Mouse (Mus musculus) ovary, postnatal 10 days (tissue): ENCODE data around the gene Rbpj.

Experiments
- DNase-seq: peaks from one replicate; pipeline ENCODE4 v3.0.0; 2022; ENCODE audit warnings: low spot score

Gene Rbpj

DNA sequence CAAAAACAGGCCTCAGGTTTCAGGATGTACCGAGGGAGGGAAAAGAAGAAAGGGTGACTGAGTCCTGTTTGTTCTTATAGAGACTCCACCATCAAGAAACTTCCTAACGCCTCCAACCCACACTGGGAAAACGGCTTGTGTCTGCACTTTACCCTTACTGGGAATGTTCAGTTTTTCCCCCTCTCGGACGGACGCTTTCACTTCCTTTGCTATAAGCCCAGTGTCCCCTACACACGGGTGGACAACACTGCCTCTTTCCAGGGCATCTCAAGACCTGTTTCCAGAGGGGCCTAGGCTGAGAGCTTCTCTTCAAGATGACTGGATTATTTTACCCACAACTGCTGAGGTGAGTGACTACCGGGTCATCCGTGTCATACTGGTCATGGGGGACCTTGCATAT lies at the start of gene Rbpj:
TSS of gene Rbpj (plus strand) at position 270 of the 400 bp plus-strand sequence.
- no peak for DNase-seq

DNA sequence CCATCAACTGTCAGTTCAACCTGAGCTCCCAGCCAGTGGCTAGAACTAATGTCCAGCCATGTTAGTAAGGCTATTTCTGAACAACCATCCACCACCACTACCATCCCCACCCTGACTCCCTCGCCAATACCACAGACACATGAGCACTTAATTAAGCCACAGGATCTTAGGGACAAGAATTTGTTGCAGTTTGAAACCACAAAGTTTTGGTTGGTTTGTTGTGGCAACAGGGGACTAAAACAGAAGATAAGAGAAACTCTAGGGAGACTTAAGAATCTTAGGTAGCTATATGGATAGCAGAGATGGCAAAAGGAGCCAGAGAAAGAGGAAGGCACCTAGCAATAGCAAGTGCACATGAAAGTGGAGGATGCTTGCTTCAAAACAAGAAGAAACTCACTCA lies 45.2 kb upstream of the Rbpj start:
- no peak for DNase-seq

DNA sequence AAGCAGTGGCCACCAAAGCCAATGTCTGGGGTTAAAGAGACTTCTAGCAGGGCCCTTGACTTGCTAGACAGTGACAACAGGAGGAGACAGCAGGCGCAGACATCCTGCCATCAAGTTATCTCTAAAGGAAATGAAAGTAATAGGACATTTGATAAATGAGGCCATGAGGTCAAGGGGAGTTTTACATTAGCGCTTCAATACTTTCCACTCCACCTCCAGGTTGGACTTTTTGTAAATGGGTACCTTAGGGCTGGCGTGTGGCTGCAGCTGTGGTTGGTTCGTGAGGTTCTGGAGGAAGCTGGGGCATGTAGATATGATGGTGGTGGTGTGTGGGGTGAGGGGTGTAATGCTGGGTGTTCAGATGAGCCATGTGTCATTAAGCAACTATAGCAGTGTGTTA lies 44.7 kb upstream of the Rbpj start:
- DNase-seq = no peak

- DNase-seq = no peak
These were observed 38.5 kb upstream of the Rbpj start for GRCm38 (mm10) chr5:53427411-53427810.

DNA sequence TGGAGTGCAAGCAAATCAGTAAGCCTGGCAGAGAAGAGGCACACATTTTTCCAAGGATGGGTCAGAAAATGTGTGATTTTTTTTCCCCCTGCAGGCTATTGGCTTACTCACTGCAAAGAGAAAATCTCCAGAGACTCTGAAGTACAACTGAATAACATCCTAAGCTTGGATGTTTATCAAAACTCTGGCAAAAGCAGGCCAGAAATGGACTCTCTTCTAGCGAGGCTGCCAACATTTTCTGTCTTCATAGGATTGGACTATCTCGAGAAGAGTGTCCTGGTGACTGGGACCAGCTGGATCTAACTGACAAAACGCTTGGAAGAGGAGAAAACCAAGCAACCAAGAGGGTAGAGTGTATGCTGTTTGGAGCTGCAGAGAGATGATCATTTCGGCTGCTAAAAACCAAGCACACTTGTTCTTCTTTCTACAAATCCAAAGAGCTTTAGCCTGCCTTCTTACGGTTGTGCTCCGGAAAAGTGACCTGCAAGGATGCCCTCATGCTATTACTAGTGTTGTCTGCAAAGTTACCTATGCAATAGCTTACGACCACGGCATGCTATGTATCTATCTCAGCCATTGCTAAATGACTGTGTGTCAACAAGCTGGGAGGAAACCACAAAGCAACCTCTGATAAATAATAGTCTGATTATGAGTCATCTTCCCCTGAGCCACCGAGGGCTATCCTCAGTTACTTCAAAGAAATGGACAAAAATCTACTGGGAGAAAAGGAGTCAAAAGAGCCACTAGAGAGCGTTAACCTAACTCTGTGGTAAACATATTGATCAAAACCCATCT lies 36.1 kb upstream of the Rbpj start:
- no peak for DNase-seq

DNA sequence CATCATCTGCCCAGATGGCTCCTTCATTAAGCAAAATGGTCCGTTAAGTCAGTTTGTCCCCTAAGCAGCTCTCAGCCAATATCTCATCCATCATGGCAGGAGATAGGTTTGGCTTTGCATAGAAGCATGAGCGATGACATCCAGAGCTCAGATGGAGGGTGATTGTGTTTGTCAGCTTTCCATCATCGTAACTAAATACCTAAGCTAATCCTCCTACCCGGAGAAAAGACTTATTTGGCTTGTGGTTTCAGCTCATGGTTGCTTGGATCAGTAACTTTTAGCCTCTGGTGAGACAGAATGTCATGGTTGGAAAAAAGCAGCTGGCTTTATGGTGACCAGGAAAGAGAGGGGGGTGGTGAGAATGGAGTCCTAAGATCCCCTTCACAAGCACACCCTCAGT lies 33.5 kb upstream of the Rbpj start:
- DNase-seq = no peak

DNA sequence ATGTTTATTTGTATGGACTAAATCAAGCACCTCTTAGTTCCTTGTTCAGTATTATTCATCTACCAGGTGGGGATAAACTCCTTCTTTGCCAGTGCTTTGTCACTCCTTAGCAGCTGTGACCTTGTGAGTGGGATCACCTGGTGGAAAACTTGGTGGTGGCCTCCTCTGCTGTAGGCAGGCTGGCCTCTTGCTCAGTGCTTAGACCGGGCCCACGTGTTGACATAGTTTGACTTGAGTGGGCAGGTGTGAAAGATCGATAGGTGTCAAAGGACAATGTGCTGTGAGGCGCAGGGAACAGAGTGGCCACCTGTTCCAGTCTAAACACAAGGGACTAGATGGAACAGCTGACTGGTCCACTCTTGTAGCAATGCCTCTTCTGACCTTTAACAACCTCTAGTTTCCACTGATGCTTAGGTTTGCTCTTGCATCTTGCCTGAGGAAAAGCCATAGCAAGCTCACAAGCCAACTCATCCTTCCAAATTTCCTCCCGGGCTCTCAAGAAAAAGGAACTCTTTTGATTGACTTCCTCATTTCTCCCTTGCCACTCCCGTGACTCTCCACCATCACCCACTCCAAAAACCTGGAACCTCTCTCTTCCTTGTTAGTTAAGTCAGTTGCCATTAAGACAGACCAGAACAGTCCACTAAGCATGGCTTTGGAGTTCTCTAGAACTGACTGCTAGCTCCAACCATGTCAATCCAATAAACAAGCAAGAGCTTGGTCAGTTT lies 28.9 kb upstream of the Rbpj start:
- no peak for DNase-seq

DNA sequence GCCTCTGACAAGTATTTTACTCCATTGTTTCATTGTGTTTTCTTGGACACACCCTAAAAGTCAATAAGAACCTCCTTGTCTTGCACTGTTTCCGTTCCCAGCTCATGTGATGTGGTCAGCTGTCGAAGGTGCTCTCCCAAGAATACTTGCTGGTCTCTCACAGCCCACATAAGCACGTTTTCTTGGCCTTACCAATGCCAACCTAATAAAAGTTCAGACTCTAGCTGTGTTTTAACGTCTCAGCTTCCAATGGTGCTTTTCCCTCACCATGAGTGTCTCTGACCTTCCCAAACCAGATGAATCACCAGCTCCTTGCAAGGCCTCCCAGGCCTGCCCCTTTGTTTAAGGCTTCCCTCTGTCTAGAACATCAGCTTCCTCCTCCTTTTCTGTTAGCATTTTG lies 28.2 kb upstream of the Rbpj start:
- no peak for DNase-seq

GRCm38 (mm10) chr5:53438268-53438667 lies 27.7 kb upstream of the Rbpj start:
- no peak for DNase-seq

DNA sequence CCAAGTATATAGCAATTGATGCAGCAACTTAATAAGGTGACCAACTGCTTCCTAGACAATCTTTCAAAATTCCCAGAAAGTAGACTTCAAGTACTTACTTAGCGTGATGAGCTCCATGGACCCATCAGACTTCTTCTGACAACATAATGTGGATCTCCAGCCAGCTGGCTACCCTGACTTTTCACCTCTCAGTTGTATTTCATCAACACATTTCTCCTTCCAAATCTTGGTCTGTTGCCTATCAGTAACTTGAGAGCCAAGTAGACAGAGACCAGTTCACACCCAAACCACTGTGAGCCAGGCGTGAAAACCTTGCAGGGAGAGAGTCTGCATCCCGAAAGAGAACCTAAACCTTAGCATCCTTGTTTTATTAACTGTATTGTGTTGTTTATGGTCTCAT lies 26.3 kb upstream of the Rbpj start:
- DNase-seq = no peak

DNA sequence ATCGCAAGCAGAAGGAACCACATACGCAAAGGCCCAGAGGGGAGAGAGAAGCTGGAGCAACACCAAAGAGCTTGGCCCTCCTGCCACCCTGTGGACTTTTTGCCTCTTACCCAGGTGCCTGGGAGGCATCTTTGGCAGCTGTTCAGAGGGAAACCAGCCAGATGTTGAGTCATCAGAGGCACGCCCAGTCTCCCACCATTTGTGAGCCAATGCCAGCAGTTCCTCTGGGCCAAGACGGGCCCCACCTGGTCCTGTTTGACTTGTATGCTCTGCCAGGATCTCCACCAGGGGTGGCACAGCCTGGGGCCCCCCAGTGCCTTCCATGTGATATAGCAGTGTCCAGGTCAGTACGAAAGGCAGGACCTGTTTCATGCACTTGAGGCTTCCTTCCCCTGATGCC lies 21.9 kb upstream of the Rbpj start:
- no peak for DNase-seq

- DNase-seq = no peak
These were observed 15.0 kb upstream of the Rbpj start for GRCm38 (mm10) chr5:53450945-53451344.

GRCm38 (mm10) chr5:53451829-53452228 lies 14.1 kb upstream of the Rbpj start:
- DNase-seq = no peak

DNA sequence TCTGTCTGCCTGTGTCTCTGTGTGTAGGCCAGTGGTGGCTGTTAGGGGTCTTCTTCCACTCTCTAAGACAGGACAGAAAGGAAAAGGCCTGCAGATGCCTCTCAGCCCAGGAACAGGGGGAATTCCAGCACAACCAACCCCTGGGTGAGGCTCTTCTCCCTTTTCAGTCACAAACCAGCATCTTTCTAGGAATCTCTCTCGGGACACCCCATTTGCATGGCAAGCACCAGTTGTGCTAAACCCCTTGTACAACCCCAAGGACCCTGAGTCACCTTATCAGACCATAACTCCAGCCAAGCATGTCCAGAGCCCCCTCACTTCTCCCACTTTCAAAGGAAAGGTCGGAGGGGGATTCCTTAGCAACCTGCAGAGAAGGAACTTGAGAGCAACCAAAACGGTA lies 13.0 kb upstream of the Rbpj start:
- no peak for DNase-seq

DNA sequence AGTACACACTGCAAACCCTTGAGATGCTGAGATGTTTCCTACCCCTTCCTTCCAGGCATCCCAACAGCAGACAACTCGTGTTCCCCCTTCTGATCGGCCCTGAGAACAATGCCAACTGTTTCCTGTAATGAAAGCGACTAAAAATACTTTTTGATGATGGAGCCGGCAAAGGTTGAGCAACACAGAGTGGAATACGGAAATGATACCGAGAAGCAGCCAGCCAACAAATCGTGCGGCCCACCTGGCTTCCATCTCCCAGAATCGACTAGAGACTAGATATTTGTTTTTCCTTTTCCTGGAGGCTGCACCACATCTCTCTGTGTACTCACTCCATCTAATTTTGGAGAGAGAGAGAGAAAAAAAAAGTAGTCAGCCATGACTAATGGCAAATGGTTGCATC lies 11.2 kb upstream of the Rbpj start:
- no peak for DNase-seq

- no peak for DNase-seq
These were observed 10.5 kb upstream of the Rbpj start for GRCm38 (mm10) chr5:53455459-53455858.

GRCm38 (mm10) chr5:53460196-53460595 lies 5.8 kb upstream of the Rbpj start:
- no peak for DNase-seq

DNA sequence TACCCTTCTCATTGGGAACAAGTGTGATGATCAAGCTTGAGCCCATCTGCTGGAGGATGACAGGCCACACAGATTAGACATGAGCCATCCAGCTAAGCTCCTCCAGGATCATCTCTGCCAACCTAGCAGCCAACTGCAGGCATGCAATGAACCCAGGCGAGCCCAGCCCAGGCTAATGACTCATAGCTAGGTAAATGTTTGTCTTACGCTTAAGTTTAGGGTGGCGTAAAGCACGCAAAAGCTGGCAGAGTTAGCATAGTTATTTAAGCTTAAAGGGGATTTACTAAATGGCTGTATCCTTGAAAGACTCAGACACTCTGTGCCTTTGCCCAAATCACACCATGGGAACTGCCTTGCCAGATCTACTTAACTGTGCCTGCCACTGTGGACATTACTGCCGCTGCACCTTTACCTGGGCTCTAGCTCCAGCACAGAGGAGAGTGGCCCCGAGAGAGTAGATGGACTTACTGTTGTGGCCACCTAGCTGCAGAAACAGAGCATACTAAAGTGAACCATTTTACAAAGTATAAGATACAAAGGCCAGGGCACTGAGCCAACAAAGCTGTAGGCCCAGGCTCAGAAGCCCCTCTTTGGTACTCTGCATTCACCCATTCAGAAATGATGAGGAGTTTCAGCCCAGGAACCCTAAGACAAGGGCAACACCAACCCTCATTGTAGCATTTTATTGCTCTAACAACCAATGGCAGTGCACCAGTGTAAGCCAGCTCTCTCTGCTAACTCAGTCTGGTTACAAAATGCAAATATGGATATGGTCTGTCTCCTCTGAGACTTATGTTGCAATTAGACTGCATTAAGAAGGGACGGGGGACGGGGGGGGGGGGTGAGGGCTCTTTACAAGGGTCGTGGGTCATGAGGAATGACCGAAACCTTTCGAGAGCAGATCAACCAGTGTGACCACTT lies 2.6 kb upstream of the Rbpj start:
- DNase-seq = no peak

DNA sequence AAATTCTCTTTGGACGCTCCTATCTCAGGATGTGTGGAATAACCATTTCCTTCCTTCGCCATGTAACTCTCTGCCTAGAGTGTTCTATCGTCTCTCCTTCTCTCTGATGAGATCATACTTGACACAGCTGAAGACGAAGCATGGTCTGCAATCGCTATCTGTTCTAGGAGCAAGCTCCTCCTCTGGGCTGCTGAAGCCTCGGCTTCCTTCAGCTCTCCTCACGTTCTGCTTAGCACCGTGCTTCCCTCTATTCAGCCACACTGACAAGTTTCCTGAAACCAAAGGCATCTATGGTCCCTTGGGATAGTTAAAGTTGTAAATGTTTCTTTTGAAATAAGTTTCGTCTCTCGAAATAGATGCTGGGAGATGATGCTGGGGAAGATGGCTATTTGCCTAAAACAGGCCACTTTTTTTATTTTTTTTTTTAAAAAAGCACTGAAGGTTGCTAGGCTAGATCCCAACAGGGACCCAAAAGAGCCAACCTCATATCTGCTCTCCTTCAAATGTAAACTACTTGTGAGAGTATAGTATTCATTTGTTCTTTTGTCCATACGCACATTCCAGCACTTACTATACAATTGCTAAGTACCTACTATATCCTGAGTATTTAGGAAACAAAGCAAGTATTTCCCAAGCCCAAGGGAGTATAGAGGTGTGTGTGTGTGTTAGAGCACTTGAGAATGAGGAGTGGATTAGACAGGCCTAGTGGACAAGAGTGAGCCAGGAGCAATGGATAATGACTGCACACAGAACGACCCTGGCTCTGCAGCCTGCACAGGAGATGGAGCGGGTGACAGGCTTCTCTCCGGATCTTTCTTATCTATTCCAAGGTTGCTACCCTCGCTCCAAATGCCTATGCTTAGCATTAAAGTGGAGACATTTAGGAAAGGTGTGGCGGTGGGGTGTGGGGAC lies 726 bp downstream of the Rbpj start:
- DNase-seq = no peak

DNA sequence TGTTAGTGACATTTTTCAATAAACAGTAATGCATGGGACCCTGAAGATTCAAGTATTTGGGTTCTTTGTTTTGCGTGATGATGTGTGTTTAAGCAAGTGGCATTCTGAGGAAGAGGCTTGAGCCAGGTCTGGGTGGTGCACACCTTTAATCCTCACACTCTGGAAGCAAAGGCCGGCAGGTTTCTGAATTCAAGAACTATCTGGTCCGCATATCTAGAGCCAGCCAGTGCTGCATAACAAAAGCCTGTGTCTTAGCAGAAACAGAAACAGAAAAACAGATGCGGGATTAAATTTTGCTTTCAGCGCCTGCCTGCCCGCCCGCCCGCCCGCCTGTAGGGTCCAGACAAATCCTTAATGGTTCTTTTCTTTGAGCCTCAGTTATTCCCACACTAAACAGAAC lies 1.6 kb downstream of the Rbpj start:
- no peak for DNase-seq

GRCm38 (mm10) chr5:53468366-53468765 lies 2.4 kb downstream of the Rbpj start:
- DNase-seq = no peak
